Mouse (Mus musculus) naive thymus-derived CD4-positive, alpha-beta T cell, adult 2 months (primary cell): Measurements from ENCODE around the gene D2hgdh.
A peak's percentile ranks its signal among the peaks of the same experiment; 100 is the strongest.

Source experiments
- DNase-seq: peaks from one replicate; pipeline ENCODE4 v3.0.0-alpha.2; 2011; ENCODE audit warnings: low read depth

Gene D2hgdh

GRCm38 (mm10) chr1:93824609-93825008 lies at the start of gene D2hgdh:
Gene D2hgdh (plus strand): TSS chr1:93824909.
- DNase-seq = no peak

GRCm38 (mm10) chr1:93776686-93777085 lies 48.0 kb upstream of the D2hgdh start:
- no peak for DNase-seq

- no peak for DNase-seq
Observed at GRCm38 (mm10) chr1:93786912-93787311, 37.8 kb upstream of the D2hgdh start.

GRCm38 (mm10) chr1:93794526-93794925 lies 30.2 kb upstream of the D2hgdh start:
- DNase-seq = no peak

- no peak for DNase-seq
Observed at GRCm38 (mm10) chr1:93795886-93796285, 28.8 kb upstream of the D2hgdh start.

GRCm38 (mm10) chr1:93800670-93801503 lies 23.8 kb upstream of the D2hgdh start:
- DNase-seq = peak; percentile 28

- peak; percentile 96 for DNase-seq
Observed at GRCm38 (mm10) chr1:93801741-93802238, 22.9 kb upstream of the D2hgdh start, which contains the start of gene Dtymk. Gene Dtymk (minus strand): TSS chr1:93801934.

- DNase-seq = no peak
Observed at GRCm38 (mm10) chr1:93802771-93803170, 21.9 kb upstream of the D2hgdh start.

- DNase-seq = peak; percentile 100
Observed at GRCm38 (mm10) chr1:93803556-93804507, 20.9 kb upstream of the D2hgdh start, which contains the start of gene Ing5. Gene Ing5 (plus strand): TSS chr1:93803965.

- DNase-seq = no peak
Observed at GRCm38 (mm10) chr1:93804818-93805217, 19.9 kb upstream of the D2hgdh start.

GRCm38 (mm10) chr1:93805221-93805951 lies 19.3 kb upstream of the D2hgdh start:
- DNase-seq = peak; percentile 15

- no peak for DNase-seq
Observed at GRCm38 (mm10) chr1:93808871-93809270, 15.8 kb upstream of the D2hgdh start.

GRCm38 (mm10) chr1:93810011-93810410 lies 14.7 kb upstream of the D2hgdh start:
- no peak for DNase-seq

- no peak for DNase-seq
Observed at GRCm38 (mm10) chr1:93811495-93812039, 13.1 kb upstream of the D2hgdh start.

GRCm38 (mm10) chr1:93817823-93818532 lies 6.7 kb upstream of the D2hgdh start:
- DNase-seq = no peak

GRCm38 (mm10) chr1:93818722-93819121 lies 6.0 kb upstream of the D2hgdh start:
- no peak for DNase-seq

- no peak for DNase-seq
Observed at GRCm38 (mm10) chr1:93823796-93824495, 763 bp upstream of the D2hgdh start.

GRCm38 (mm10) chr1:93825105-93825674 lies 481 bp downstream of the D2hgdh start:
- DNase-seq = peak; percentile 100

GRCm38 (mm10) chr1:93825771-93826539 lies 1.2 kb downstream of the D2hgdh start:
- peak; percentile 13 for DNase-seq
